Mouse (Mus musculus) lung, adult 2 months (tissue): ENCODE data around the gene Gm26566.

Source experiments
- CTCF ChIP-seq: fragments of 200-500 bp; IDR thresholded peaks from 2 replicates; pipeline ENCODE4 v1.5.1; 2011; ENCODE audit warnings: mild to moderate bottlenecking, low read length, control low read depth; ENCODE audit not compliant: insufficient read depth
- POLR2A ChIP-seq: fragments of 200-500 bp; IDR thresholded peaks from 2 replicates; pipeline ENCODE4 v1.6.1; 2011; ENCODE audit warnings: low read depth, mild to moderate bottlenecking, control low read depth, low read length, borderline replicate concordance; ENCODE audit errors: extremely low read depth

- TF ChIP-seq CTCF = peak; percentile 37; the same call in 1 of the 2 replicates
- no peak for TF ChIP-seq POLR2A
Measured at GRCm38 (mm10) chr4:88744207-88744606, 22.6 kb downstream of the Gm26566 start.
